Mouse (Mus musculus) heart, embryonic 14.5 days (tissue): Measurements from ENCODE around the gene Gm17949. TPM values are rescaled to one million over a fixed set of nuclear protein-coding genes. Genes with fewer than 3 reads are reported as not detected.

Experiments used
- ATAC-seq: fragments of 200-750 bp; cut with Nextera tagmentation; 2 replicates; pipeline ENCODE4 v1.8.0; 2017; ENCODE audit warnings: low read depth, moderate TSS enrichment; ENCODE audit not compliant: insufficient number of reproducible peaks, insufficient read depth, low FRiP score
- H3K27ac ChIP-seq, 2 experiments: fragments of 200-500 bp in 1 of 2; fragments of 300-500 bp in 1 of 2; sonication (generic) in 1 of 2; replicated peaks in 1 of 2; 2 replicates each; pipeline ENCODE4 v1.5.1; 2012 to 2014; ENCODE audit warnings: low read depth in 2 of 2, low read length in 2 of 2, control low read depth in 1 of 2, mild to moderate bottlenecking in 1 of 2, mixed read lengths in 1 of 2; ENCODE audit not compliant: control insufficient read depth in 1 of 2, insufficient read depth in 1 of 2
- H3K27me3 ChIP-seq: fragments of 300-500 bp; sonication (generic); 2 replicates; pipeline ENCODE4 v1.6.1; 2014; ENCODE audit warnings: mild to moderate bottlenecking, low read length, control low read depth; ENCODE audit not compliant: control insufficient read depth, insufficient read depth
- H3K36me3 ChIP-seq: fragments of 300-500 bp; sonication (generic); 2 replicates; pipeline ENCODE4 v1.6.1; 2014; ENCODE audit warnings: mild to moderate bottlenecking, control low read depth, low read length, mixed read lengths; ENCODE audit not compliant: control insufficient read depth, insufficient read depth
- H3K4me1 ChIP-seq, 2 experiments: fragments of 200-500 bp in 1 of 2; fragments of 300-500 bp in 1 of 2; sonication (generic) in 1 of 2; 2 replicates each; pipeline ENCODE4 v1.6.1; 2012 to 2014; ENCODE audit warnings: low read length in 2 of 2, control low read depth in 1 of 2, mixed read lengths in 1 of 2; ENCODE audit not compliant: control insufficient read depth in 2 of 2, insufficient read depth in 2 of 2
- H3K4me2 ChIP-seq: fragments of 300-500 bp; sonication (generic); 2 replicates; pipeline ENCODE4 v1.6.1; 2014; ENCODE audit warnings: mild to moderate bottlenecking, low read length
- H3K4me3 ChIP-seq, 2 experiments: fragments of 200-500 bp in 1 of 2; fragments of 300-500 bp in 1 of 2; sonication (generic) in 1 of 2; 2 replicates each; pipeline ENCODE4 v1.5.1; 2012 to 2014; ENCODE audit warnings: low read length in 2 of 2, mild to moderate bottlenecking in 2 of 2, control low read depth in 1 of 2, low read depth in 1 of 2, moderate library complexity in 1 of 2; ENCODE audit not compliant: control insufficient read depth in 1 of 2, insufficient read depth in 1 of 2
- H3K9ac ChIP-seq: fragments of 300-500 bp; sonication (generic); 2 replicates; pipeline ENCODE4 v1.6.1; 2014; ENCODE audit warnings: mild to moderate bottlenecking, low read length
- H3K9me3 ChIP-seq: fragments of 300-500 bp; sonication (generic); 2 replicates; pipeline ENCODE4 v1.6.1; 2016; ENCODE audit warnings: low read length, control low read depth; ENCODE audit not compliant: control insufficient read depth
- WGBS: fragments of 180-500 bp; shearing (Covaris S2); extraction: QIAGEN DNeasy Blood & Tissue Kit; methylation state at CpG from one replicate; pipeline ENCODE4 v1.1.7; 2014; 5-methylcytosine and 5-hydroxymethylcytosine counted together
- polyA plus RNA-seq: library from polyadenylated mRNA; unstranded; fragments of >200 nt; fragmentation: Nextera tagmentation; extraction: Ambion mirVana; gene quantifications from 2 replicates; pipeline ENCODE4 v1.2.1, GENCODE M21; 2014

The Gm17949 gene
- polyA plus RNA-seq, 1 experiment from 2014 or later: 0.34 TPM

- Histone ChIP-seq H3K36me3 (0 out of 2 replicates have a peak, but pooled peaks cover 2% of the 10 kb centered on the region), H3K9ac (no peak overlapping the region), H3K4me3 (peak overlapping the region; percentile 13 to 44; a peak in 3 of 4 replicates), H3K27me3 (peaks cover 47% of the 10 kb centered on the region), H3K9me3 (no peaks in the 10 kb centered on the region), H3K4me1 (peaks cover 18 to 27% of the 10 kb centered on the region in 2 experiments; a peak in 3 of 4 replicates), H3K4me2 (peak overlapping the region; percentile 77), H3K27ac (no peak overlapping the region)
- 1% methylated on average over 22 of the region's 22 CpGs for WGBS
- ATAC-seq: no peak
These were observed 51.3 kb downstream of the Gm17949 start for GRCm38 (mm10) chr17:57062548-57062947.

GRCm38 (mm10) chr17:57063031-57063430, 51.8 kb downstream of the Gm17949 start:
- ATAC-seq: no peak
- Histone ChIP-seq H3K9ac (no peak overlapping the region), H3K4me1 (peaks cover 16 to 22% of the 10 kb centered on the region in 2 experiments; a peak in 3 of 4 replicates), H3K27me3 (peaks cover 47% of the 10 kb centered on the region), H3K36me3 (no peaks in the 10 kb centered on the region), H3K27ac (no peak overlapping the region), H3K9me3 (no peaks in the 10 kb centered on the region), H3K4me2 (no peak overlapping the region), H3K4me3 (no peak overlapping the region)
- WGBS: 16% methylated on average over 8 of the region's 8 CpGs

- no peak overlapping the region for H3K4me2 ChIP-seq
- no peak overlapping the region for H3K9ac ChIP-seq
- no peaks in the 10 kb centered on the region for H3K9me3 ChIP-seq
- peaks cover 6 to 7% of the 10 kb centered on the region in 2 experiments; a peak in 2 of 4 replicates for H3K4me1 ChIP-seq
- H3K27ac ChIP-seq: no peak overlapping the region
- ATAC-seq: no peak
- peaks cover 53% of the 10 kb centered on the region for H3K27me3 ChIP-seq
- no peaks in the 10 kb centered on the region for H3K36me3 ChIP-seq
- 37% methylated on average over 5 of the region's 5 CpGs for WGBS
- no peak overlapping the region for H3K4me3 ChIP-seq
These were observed 55.6 kb downstream of the Gm17949 start for GRCm38 (mm10) chr17:57066908-57067307.

- 12% methylated on average over 9 of the region's 9 CpGs for WGBS
- Histone ChIP-seq H3K36me3 (no peaks in the 10 kb centered on the region), H3K27me3 (peaks cover 27% of the 10 kb centered on the region), H3K27ac (no peak overlapping the region), H3K4me1 (no peaks in the 10 kb centered on the region), H3K4me3 (no peak overlapping the region), H3K4me2 (no peak overlapping the region), H3K9ac (no peak overlapping the region), H3K9me3 (no peaks in the 10 kb centered on the region)
- ATAC-seq: no peak
These were observed 59.0 kb downstream of the Gm17949 start for GRCm38 (mm10) chr17:57070272-57070671.

GRCm38 (mm10) chr17:57070699-57071098, 59.4 kb downstream of the Gm17949 start:
- no peak overlapping the region for H3K4me2 ChIP-seq
- WGBS: 8% methylated on average over 11 of the region's 11 CpGs
- no peak overlapping the region for H3K9ac ChIP-seq
- ATAC-seq: no peak
- peaks cover 26% of the 10 kb centered on the region for H3K27me3 ChIP-seq
- no peak overlapping the region for H3K4me3 ChIP-seq
- no peak overlapping the region for H3K27ac ChIP-seq
- H3K4me1 ChIP-seq: no peaks in the 10 kb centered on the region
- no peaks in the 10 kb centered on the region for H3K36me3 ChIP-seq
- H3K9me3 ChIP-seq: no peaks in the 10 kb centered on the region

Other genes starting within 250 kb of the Gm17949 start
- 28.8 and 31.3 TPM in 2 replicates for gene Dus3l, start 246.7 kb upstream of the Gm17949 start, polyA plus RNA-seq
- 0.96 and 1.2 TPM in 2 replicates for gene Prr22, start 241.2 kb upstream of the Gm17949 start, polyA plus RNA-seq
- 4.3 and 5.0 TPM in 2 replicates for gene Rfx2, start 180.5 kb upstream of the Gm17949 start, polyA plus RNA-seq
- not detected in 2 replicates for gene Acsbg2, start 137.0 kb upstream of the Gm17949 start, polyA plus RNA-seq
- gene 1700061G19Rik, start 136.0 kb upstream of the Gm17949 start, polyA plus RNA-seq: 0.35 and 0.74 TPM in 2 replicates
- 11.4 and 20.4 TPM in 2 replicates for gene Mllt1, start 76.1 kb upstream of the Gm17949 start, polyA plus RNA-seq
- 0.16 TPM in 1 of 2 replicates, not detected in the other for gene Acer1, start 29.3 kb upstream of the Gm17949 start, polyA plus RNA-seq
- 120 and 128 TPM in 2 replicates for gene Clpp, start 21.2 kb upstream of the Gm17949 start, polyA plus RNA-seq
- gene Alkbh7, start 14.1 kb upstream of the Gm17949 start, polyA plus RNA-seq: 54.9 and 55.7 TPM in 2 replicates
- gene Pspn, start 11.5 kb upstream of the Gm17949 start, polyA plus RNA-seq: not detected in 2 replicates
- gene Gtf2f1, start 181 bp upstream of the Gm17949 start, polyA plus RNA-seq: 29.2 and 31.0 TPM in 2 replicates
- 32.2 and 36.9 TPM in 2 replicates for gene Khsrp, start 20.1 kb downstream of the Gm17949 start, polyA plus RNA-seq
- not detected in 2 replicates for gene Slc25a41, start 30.2 kb downstream of the Gm17949 start, polyA plus RNA-seq
- 0.19 and 0.27 TPM in 2 replicates for gene Crb3, start 47.6 kb downstream of the Gm17949 start, polyA plus RNA-seq
- 16.1 and 18.0 TPM in 2 replicates for gene Slc25a23, start 48.4 kb downstream of the Gm17949 start, polyA plus RNA-seq
- gene Dennd1c, start 67.0 kb downstream of the Gm17949 start, polyA plus RNA-seq: 0.50 and 0.69 TPM in 2 replicates
- gene Tubb4a, start 76.3 kb downstream of the Gm17949 start, polyA plus RNA-seq: 5.6 and 7.5 TPM in 2 replicates
- 1.9 and 2.8 TPM in 2 replicates for gene Tnfsf9, start 93.9 kb downstream of the Gm17949 start, polyA plus RNA-seq
- not detected in 2 replicates for gene Cd70, start 138.3 kb downstream of the Gm17949 start, polyA plus RNA-seq
- gene Tnfsf14, start 182.7 kb downstream of the Gm17949 start, polyA plus RNA-seq: not detected in 2 replicates
- gene C3, start 216.7 kb downstream of the Gm17949 start, polyA plus RNA-seq: 0.74 and 1.00 TPM in 2 replicates
- gene Gpr108, start 237.0 kb downstream of the Gm17949 start, polyA plus RNA-seq: 27.4 and 29.0 TPM in 2 replicates
- 32.9 and 33.0 TPM in 2 replicates for gene Trip10, start 238.0 kb downstream of the Gm17949 start, polyA plus RNA-seq